Mouse (Mus musculus): ENCODE data around the gene Ctnna3.
"Not testable (repeated sequence)": the region's sequence is repeated elsewhere in the genome, so short reads cannot be mapped to it uniquely, and the experiment has no call there.

The Ctnna3 gene

DNA sequence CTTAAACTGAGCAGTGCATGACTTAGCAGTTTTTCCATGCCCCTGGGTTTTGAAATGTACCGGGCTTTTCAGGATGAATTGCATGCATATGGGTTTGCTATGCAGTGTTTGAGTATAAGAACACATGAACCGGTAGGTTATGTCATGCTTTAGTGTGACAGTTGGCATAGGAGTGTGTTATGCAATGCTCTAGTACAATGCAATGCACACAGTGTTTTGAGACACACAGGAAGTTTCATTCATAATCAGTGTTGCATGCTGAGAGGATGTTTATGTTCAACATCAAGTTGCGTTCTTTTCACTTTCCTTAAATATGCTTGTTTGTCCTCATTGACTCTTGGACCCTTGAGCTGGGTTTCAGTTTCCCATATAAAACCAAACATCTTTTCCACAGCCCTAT, 758.1 kb downstream of the Ctnna3 start:
- no peak for DNase-seq (ENCODE audit: low spot score in 2 of 2)

DNA sequence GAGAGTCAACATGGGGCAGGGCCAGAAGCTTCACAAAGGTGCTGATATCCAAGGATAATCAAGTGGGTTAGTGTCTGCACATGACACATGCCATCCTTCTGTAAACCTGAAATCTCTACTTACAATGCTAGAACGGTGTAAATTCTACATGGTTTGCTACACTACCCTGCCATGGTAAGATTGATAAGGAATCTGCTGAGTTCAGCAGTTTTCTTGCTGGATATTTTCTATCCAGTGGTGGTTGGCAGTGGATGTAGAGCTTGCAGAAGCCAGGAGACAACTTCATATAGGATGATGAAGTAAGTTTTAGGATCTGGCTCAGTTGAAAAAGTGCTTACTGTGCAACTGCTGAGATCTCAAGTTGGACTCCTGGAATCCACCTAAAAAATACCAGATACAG, 767.7 kb downstream of the Ctnna3 start:
- no peak for DNase-seq (ENCODE audit: low spot score in 2 of 2)

DNA sequence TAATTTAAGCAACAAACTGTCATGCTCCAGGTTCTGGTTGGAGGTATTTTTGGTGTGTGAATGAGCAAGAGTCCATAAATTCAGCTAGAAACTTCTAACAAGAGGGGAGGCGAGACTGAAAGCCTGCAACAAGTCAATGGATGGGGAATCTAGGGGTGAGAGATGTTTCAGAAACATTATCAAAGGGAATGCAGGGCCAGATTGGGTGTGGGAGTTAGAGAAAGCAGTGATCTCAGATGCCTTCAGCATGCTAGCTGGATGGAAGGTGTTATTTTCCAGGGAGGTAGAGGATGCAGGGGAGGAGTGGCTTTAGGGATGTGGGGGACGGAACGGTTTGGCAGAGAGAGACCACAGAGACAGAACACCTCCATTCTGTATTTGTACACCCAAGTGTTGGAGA, 785.7 kb downstream of the Ctnna3 start:
- DNase-seq (ENCODE audit: low spot score in 2 of 2), result peak; percentile 67 to 79

DNA sequence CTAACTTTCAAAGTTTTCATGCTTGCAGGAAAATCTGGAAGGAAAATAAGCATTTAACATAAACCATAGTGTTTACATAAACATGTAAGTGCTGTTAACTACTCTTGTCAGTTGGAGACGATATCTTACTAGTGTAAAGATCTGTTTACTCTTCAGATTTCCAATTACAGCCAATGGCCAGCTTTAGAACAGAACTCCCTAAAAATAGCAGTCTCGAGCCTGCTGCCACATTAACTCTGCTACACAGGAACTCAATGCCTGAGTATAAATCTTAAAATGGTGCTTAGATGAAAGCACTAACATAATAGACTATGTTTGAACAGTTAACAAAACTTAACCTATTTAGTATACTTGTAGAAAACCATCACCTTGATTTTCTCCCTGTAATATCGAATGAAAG, 793.1 kb downstream of the Ctnna3 start:
- no peak for DNase-seq (ENCODE audit: low spot score in 2 of 2)

DNA sequence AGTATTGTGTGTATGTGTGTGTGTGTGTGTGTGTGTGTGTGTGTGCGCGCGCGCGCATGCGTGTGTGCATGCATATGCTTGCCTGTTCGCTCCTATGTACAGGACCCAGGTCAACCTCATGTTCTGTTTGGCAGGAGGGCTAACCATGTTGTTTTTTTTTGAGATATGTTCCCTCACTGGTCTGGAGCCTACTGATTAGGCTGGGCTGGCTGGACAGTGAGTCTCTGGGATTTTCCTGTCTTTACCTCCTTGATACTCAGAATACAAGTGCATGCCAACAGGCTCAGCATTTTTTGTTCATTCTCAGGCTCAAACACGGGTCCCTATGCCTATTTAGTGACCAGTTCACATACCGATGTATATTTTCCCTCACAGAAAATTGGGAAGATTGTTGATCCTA, 794.1 kb downstream of the Ctnna3 start:
- DNase-seq (ENCODE audit: low spot score in 2 of 2), result no peak

DNA sequence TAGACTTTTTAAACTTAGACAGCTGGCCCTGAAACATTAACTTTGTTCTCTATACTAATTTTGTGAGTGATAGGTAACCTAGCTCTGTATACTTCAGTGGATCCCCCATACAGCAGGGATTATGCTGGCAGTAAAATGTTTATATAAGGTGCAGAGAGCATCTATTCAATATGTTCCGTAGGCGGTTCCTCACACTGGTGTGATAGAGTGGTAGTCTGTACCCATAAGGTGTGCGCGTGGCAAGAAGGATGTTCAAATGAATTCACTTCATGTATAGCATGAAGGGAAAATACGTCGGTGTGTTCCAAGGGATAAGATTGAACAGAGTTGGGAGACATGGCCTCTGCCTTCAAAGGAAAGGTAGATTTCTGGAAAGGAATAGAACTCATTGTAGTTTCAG, 794.5 kb downstream of the Ctnna3 start:
- no peak for DNase-seq (ENCODE audit: low spot score in 2 of 2)

DNA sequence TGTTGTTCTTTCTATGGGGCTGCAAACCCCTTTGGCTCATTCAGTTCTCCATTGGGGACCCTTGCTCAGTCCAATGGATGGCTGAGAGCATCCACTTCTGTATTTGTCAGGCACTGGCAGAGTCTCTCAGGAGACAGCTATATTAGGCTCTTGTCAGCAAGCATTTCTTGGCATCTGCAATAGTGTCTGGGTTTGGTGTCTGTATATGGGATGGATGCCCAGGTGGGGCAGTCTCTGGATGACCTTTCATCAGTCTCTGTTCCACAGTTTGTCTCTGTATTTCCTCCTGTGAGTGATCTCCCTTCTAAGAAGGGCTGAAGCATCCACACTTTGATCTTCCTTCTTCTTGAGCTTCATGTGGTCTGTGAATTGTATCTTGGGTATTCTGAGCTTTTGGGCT, 795.9 kb downstream of the Ctnna3 start:
- not testable (repeated sequence) for DNase-seq (ENCODE audit: low spot score in 2 of 2)

DNA sequence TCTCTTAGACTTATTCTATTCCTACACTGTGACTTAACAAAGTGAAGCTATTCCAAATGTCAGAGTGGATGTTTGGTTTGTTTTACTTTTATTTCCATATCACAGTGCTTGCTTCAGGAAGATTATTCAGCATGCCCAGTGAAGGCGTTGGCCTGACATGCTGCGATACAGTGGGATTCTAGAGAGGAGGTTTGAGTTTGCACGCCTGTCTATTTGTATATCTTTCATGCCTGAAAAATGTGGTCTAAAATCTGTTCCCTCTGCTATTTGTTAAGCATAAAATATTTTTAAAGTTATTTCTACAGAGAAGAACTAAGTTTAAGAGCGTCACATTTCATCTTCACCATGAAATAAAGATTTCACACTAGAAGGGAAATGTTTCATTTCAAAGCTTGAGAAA, 813.5 kb downstream of the Ctnna3 start:
- no peak for DNase-seq (ENCODE audit: low spot score in 2 of 2)

DNA sequence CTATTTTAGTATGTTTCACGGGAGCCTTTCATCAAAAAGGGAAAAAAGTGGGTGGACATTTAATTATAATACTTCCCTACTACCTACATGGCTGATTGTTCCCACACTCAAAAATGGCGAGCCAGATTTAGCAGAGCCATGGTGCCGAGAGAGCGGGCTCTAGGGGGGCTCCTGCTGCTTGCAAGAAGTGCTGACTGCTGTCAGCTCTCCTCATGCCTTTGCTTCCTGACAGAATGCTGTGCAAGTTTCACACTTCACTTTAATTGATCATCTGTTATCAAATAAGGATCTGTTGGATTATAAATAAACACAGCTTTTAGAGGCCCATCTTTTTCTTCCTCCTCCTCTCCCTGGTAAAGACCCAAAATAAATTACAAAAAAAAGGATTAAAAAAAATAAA, 838.3 kb downstream of the Ctnna3 start:
- DNase-seq (ENCODE audit: low spot score in 2 of 2), result peak; percentile 25 to 37

DNA sequence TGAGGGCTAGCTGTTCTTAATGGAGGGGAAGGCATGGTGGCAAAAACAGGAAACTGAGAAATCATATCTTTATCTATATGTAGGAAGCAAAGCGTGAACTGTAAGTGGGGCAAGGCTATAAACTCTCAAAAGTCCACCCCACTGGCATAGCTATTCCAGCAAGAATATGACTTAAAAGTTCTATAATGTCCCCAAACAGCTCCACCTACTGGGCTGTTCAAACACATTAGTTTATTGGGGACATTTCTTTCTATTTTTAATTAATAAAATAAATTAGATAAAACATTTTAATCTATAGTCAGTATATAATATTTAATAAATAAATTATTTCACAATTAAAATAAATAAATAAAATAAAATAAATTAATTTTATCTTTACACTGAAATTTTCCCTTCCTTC, 845.2 kb downstream of the Ctnna3 start:
- DNase-seq (ENCODE audit: low spot score in 2 of 2), result no peak

DNA sequence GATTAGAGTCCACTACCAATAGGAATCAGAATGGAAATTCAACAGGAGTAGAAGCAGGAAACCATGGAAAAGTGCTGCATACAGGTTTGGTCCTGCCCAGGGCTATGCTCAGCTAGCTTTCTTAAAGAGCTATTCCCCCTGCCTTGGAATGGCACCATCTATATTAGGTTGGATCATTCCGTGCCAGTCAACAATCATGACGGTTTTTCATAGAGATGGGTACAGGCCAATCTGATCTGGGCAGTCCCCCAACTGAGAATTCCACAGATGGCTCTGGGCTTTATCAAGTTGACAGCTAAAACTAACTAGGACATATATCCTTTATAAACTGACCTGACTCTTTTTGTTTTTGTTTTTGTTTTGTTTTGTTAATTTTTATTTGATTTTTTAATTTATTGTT, 848.9 kb downstream of the Ctnna3 start:
- no peak for DNase-seq (ENCODE audit: low spot score in 2 of 2)

DNA sequence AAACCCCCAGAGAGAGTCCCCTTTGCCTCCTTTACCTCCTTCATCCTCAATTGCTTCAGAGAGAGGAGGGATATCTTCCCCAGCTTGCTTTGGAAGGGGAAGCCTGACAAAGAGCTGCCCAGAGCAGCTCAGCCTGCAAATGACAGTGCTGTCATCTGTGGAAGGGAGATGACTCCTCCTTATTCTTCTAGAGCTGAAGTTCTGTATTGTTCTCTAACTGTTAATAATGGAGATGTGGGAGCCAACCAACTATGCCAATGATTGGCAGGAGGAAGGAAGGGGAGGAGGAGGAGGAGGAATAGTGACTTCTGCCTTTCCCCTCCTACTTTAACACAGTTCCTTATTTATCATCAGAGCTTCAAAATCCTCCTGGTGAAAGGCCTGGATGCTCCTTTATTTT, 875.9 kb downstream of the Ctnna3 start:
- DNase-seq (ENCODE audit: low spot score in 2 of 2), result no peak

DNA sequence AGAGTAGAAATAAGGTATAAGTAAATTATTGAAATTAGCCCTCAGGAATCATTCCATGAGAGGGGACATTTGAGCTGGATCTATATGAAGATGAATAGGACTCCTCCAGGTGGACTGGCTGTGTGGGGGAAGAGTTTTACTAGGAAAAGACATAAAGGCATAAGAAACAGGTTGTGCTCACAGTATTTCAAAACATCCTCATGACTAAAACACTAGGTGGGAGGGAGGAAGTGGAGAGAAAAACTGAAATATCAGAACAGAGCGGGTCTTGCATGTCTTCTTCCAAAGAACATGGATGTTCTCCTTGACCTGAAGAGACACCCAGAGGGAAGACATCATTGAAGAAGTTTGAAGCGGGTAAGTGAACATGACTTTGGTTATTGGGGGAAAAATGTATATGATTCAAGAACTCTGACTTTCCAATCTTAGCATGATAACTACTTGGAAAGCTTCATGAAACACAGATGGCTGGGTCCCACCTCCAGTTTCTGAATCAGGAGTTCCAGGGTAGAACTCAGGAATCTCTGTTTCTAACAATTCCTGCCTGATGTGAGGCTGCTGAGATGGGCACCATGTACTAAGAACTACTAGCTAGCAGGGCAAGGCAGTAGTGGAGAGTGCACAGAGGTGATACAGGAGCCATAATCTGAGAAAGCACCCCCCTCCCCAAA, 881.9 kb downstream of the Ctnna3 start:
- DNase-seq (ENCODE audit: low spot score in 2 of 2), result peak; percentile 34 to 55

DNA sequence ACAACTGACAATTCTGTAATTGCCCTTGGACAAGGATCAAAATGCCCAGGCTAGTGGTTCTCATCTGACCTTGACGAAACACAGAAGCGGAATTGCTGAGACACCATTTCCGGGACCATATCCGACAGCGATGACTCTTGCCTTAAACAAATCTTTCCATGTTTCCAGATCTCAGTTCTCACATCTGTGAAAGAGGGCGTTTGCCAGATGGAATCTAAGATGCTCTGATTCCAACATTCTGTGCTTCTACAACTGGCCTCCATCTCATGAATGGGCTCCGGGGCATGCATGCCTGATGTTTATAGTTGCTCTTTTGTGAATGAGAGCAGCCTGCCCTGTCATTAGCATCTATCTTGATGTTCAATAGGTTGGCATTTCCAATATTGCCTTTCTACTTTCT, 890.4 kb downstream of the Ctnna3 start:
- DNase-seq (ENCODE audit: low spot score in 2 of 2), result peak; percentile 17 to 56

DNA sequence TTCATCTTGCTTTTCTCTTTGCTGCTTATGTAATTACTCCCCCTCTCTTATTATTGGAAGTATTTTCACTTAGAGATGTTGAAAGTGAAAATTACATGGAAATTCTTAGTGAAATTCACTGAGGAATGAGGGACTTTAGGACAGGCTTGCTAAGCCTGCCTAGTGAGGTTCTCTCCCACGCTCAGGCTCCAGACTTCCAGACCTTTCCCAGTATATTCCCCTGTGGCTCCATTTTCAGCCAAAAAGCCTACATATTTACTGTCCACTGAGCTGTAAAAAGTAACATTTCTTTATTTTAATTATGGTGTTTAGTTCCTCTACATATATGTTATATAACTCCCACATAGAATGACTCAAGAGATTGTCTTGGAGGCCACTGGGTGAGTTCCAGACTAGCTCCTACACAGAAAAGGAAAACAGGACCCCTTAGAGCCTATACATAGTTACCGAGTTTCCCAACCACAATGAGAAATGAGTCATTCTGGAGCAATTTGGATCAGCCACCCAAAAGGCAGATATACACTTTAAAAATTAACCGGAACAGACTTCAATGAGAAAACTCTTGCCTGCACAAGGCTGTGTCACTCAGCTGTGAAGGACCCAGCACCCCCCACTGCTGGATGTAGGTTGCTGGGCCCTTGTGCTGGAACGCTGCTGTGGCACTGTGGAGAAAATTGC, 912.9 kb downstream of the Ctnna3 start:
- DNase-seq (ENCODE audit: low spot score in 2 of 2), result peak; percentile 29 to 52

DNA sequence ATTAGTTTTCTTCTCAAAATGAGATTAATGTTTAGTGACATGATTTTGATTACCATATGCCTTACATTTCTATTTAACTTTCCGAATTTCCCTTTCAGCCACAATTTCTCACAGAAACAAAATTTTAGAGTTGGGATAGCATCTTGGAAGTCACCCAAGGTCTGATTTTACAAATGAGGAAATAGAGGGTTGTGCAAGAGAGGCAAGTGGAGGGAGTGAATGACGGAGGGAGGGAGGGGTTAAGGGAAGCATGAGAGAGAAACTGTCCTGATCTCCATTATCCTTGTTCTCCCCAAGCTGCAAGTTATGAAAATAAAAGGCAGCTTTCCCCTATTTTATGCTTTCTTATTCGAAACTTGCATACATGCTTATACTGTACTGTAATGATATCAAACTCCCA, 943.4 kb downstream of the Ctnna3 start:
- no peak for DNase-seq (ENCODE audit: low spot score in 2 of 2)

DNA sequence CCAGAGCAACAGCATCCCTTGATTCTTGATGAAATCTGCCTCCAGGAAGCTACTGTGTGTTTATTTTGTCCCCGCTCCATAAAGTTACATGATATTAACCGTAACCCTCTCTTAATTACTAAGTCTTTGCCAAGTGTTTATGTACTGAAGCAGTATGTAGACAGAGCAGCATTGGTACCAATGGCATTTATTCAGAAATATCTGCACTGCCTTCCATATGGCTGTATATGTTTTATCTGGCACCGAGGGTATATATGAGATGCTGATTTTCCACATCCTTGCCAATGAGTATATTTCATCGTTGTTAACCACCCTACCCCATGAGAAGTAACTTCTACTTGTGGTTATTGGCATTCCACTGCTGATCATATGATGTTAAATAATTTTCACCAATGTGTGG, 947.9 kb downstream of the Ctnna3 start:
- no peak for DNase-seq (ENCODE audit: low spot score in 2 of 2)

DNA sequence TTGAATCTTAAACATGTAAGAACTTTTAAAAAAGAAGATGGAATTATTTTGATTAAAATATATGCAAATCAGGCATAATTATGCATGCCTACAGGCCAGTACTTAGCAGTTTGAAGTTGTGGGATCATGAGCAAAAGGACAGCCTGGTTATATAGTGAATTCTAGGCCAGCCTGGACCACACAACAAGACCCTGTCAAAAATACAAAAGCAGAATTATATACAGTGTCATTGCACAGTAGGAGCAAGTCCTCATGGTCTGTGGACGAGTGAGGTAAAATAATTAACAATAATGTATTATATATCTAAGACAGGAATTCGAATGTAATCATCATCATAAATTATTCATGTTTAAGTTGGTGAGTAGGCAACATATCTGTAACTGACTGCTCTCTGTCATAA, 966.7 kb downstream of the Ctnna3 start:
- no peak for DNase-seq (ENCODE audit: low spot score in 2 of 2)

DNA sequence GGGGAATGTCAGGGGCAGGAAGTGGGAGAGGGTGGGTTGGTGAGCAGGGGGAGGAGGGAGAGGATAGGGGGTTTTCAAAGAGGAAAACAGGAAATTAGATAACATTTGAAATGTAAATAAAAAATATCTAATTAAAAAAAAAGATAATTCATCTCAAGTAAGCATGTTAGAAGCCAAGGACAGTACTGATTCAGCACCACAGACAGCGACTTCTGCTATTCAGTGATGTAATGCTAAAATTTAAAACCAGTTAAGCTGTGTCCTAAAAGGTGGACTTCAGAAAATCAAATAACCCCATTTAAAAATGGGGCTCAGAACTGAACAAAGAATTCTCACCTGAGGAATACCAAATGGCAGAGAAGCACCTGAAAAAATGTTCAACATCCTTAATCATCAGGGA, 988.5 kb downstream of the Ctnna3 start:
- not testable (repeated sequence) for DNase-seq (ENCODE audit: low spot score in 2 of 2)

DNA sequence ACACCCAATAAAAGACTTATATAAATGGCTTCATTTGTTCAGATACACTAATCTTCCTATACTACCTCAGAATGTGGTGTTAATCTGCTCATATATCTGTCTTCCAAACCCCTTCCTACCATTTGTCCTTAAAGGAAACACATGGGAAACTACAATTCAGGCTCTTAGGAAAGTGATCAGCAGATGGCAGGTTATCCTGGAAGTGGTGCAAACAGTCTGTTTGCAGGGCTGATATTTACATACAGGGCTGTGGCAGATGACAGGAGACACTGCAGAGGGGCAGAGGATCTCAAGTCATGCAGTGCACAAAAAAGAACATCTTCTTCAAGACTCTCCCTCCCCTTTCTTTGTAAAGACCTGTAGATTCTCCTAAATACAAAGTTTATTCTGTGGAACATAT, 1008.8 kb downstream of the Ctnna3 start:
- DNase-seq (ENCODE audit: low spot score in 2 of 2), result no peak

DNA sequence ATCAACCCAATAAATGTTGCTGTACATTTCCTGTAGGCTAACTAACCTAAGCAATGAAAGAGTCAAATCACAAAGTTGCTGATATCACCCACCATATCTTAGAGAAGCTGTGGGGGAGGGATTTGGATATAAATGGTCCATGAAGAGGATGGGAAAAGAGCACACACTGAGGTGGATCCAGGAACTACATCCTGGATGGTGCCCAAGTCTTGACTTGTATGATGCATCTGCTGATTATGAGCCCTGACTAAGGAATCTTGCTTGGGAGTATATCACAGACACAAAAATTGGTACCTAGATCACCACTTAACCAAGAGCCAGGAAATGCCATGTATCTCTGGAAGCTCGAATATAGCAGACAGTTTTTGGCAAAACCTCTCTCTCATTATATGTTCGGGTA, 1018.7 kb downstream of the Ctnna3 start:
- DNase-seq (ENCODE audit: low spot score in 2 of 2), result peak in 1 of 2 experiments; percentile 5

DNA sequence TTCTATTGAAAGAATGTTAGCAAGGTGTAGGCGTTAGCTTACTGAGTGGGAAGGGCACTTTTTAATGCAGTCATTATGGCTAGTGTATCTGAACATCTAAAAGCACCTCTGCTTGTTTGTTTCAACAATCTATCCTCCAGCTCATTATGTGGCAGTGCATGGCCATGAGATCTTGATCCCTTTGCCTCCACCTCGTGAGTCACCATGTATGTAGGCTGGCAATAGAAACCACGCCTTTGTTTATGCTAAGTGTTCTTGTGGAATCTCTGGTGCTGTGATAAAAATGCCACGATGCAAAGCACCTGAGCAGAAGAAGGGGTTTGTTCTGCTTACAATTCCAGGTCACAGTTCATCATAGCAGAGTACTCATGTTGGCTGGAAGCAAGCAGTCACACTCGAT, 1053.4 kb downstream of the Ctnna3 start:
- peak; percentile 4 to 10 for DNase-seq (ENCODE audit: low spot score in 2 of 2)

DNA sequence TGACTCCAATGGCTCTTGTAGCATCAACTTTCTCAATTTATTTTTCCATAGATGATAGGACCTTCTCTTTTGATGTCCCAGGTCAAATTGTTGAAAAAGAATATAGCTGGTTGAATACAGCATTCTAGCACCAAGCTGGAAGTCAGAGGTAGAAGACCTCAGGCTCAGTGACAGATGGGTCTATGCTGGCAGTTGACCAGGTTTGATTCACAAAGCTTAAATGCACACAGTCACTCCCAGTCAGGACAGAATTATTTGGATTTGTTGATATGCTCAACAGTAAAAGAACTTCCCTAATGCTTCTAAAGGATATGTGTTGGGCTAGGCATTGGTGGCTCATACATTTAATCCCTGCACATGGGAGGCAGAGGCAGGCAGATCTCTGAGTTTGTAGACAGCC, 1059.6 kb downstream of the Ctnna3 start:
- no peak for DNase-seq (ENCODE audit: low spot score in 2 of 2)

DNA sequence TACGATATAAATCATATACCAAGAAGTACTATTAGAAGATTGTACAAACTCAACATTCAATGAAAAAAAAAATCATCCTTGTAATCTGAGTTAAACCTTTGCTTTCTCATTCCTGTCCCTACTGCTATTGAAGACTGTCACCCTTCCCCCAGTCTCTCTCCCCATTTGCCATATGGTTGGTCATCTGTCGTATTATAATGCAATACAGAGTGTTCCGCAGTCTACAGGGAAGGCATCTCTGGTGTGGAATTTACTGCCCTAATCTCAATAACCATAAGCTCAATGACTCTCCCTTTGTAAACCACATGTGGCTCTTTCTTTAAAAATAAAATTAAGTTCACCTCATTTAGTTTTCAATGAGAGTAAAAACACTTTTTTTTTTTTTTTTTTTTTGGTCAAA, 1113.7 kb downstream of the Ctnna3 start:
- DNase-seq (ENCODE audit: low spot score in 2 of 2), result no peak

Measured in right cerebral cortex, adult 2 months (tissue).